Mouse (Mus musculus) MEL (cell line): ENCODE measurements around the gene Cnot11. TPM values are rescaled to one million over a fixed set of nuclear protein-coding genes. Genes with fewer than 3 reads are reported as not detected.

Source experiments
- DNase-seq: peaks from one replicate; pipeline ENCODE4 v3.0.0; 2011; ENCODE audit warnings: low read depth, low spot score
- H3K27ac ChIP-seq: 2 replicates; pipeline ENCODE4 v1.5.1; 2012; ENCODE audit warnings: low read depth, mild to moderate bottlenecking, control low read depth, low read length, moderate library complexity; ENCODE audit not compliant: control insufficient read depth
- H3K27me3 ChIP-seq, 2 experiments: fragments of 150-350 bp in 1 of 2; sonication (generic) in 1 of 2; 2 replicates each; pipeline ENCODE4 v1.6.1; 2012; ENCODE audit warnings: low read length in 2 of 2, mild to moderate bottlenecking in 2 of 2, improper control_type of control experiment in 1 of 2, moderate library complexity in 1 of 2; ENCODE audit not compliant: insufficient read depth in 2 of 2, control insufficient read depth in 1 of 2
- H3K36me3 ChIP-seq, 2 experiments: 2 replicates each; pipeline ENCODE4 v1.6.1; 2012 to 2014; ENCODE audit warnings: low read length in 2 of 2, improper control_type of control experiment in 1 of 2, inconsistent platforms in 1 of 2, mild to moderate bottlenecking in 1 of 2; ENCODE audit not compliant: insufficient read depth in 2 of 2, control insufficient read depth in 1 of 2
- H3K4me1 ChIP-seq, 2 experiments: fragments of 150-350 bp in 1 of 2; sonication (generic) in 1 of 2; 2 replicates each; pipeline ENCODE4 v1.6.1; 2012; ENCODE audit warnings: low read length in 2 of 2, improper control_type of control experiment in 1 of 2, mild to moderate bottlenecking in 1 of 2; ENCODE audit not compliant: insufficient read depth in 2 of 2, control insufficient read depth in 1 of 2
- H3K4me3 ChIP-seq, 2 experiments: fragments of 150-350 bp in 1 of 2; sonication (generic) in 1 of 2; 2 replicates each; pipeline ENCODE4 v1.5.1; 2012; ENCODE audit warnings: low read depth in 2 of 2, low read length in 2 of 2, mild to moderate bottlenecking in 2 of 2, moderate library complexity in 2 of 2, control low read depth in 1 of 2, improper control_type of control experiment in 1 of 2; ENCODE audit not compliant: control insufficient read depth in 1 of 2, insufficient read depth in 1 of 2
- H3K79me2 ChIP-seq: 2 replicates; pipeline ENCODE4 v1.6.1; 2012; ENCODE audit warnings: mild to moderate bottlenecking, low read length, moderate library complexity; ENCODE audit not compliant: control insufficient read depth, poor library complexity, insufficient read depth
- H3K9ac ChIP-seq: 2 replicates; pipeline ENCODE4 v1.6.1; 2012; ENCODE audit warnings: low read depth, mild to moderate bottlenecking, control low read depth, low read length, moderate library complexity; ENCODE audit not compliant: control insufficient read depth, poor library complexity, severe bottlenecking
- H3K9me3 ChIP-seq: fragments of 150-350 bp; sonication (generic); replicated peaks from 2 replicates; pipeline ENCODE4 v1.6.1; 2012; ENCODE audit warnings: mild to moderate bottlenecking, low read length, improper control_type of control experiment, moderate library complexity; ENCODE audit not compliant: insufficient read depth
- E2F4 ChIP-seq: IDR thresholded peaks from 2 replicates; pipeline ENCODE4 v1.6.1; 2011; ENCODE audit warnings: low read depth, low read length, improper control_type of control experiment, borderline replicate concordance
- ELF1 ChIP-seq: IDR thresholded peaks from 2 replicates; pipeline ENCODE4 v1.6.1; 2014; ENCODE audit warnings: low read depth, mild to moderate bottlenecking, inconsistent platforms, low read length, improper control_type of control experiment, moderate library complexity
- GATA1 ChIP-seq: IDR thresholded peaks from 2 replicates; pipeline ENCODE4 v1.6.1; 2011; ENCODE audit warnings: low read depth, low read length, improper control_type of control experiment
- KAT2A ChIP-seq: conservative IDR thresholded peaks from 2 replicates; pipeline ENCODE4 v1.6.1; 2012; ENCODE audit warnings: low read depth, low read length, improper control_type of control experiment, inconsistent platforms
- MAX ChIP-seq: IDR thresholded peaks from 2 replicates; pipeline ENCODE4 v1.6.1; 2011; ENCODE audit warnings: low read length, improper control_type of control experiment
- MYB ChIP-seq: IDR thresholded peaks from 2 replicates; pipeline ENCODE4 v1.6.1; 2011; ENCODE audit warnings: mild to moderate bottlenecking, low read depth, low read length, improper control_type of control experiment
- MYC ChIP-seq: IDR thresholded peaks from 2 replicates; pipeline ENCODE4 v1.6.1; 2011; ENCODE audit warnings: low read depth, mild to moderate bottlenecking, low read length, improper control_type of control experiment, moderate library complexity
- NELFE ChIP-seq: IDR thresholded peaks from 2 replicates; pipeline ENCODE4 v1.6.1; 2011; ENCODE audit warnings: low read depth, low read length, improper control_type of control experiment
- NRF1 ChIP-seq: IDR thresholded peaks from 2 replicates; pipeline ENCODE4 v1.6.1; 2014; ENCODE audit warnings: low read depth, mild to moderate bottlenecking, inconsistent platforms, low read length, improper control_type of control experiment, moderate library complexity; ENCODE audit not compliant: poor library complexity, insufficient read depth, severe bottlenecking
- POLR2AphosphoS2 ChIP-seq: IDR thresholded peaks from 2 replicates; pipeline ENCODE4 v1.6.1; 2011; ENCODE audit warnings: low read length, improper control_type of control experiment
- RAD21 ChIP-seq: IDR thresholded peaks from 2 replicates; pipeline ENCODE4 v1.6.1; 2011; ENCODE audit warnings: mild to moderate bottlenecking, low read depth, low read length, improper control_type of control experiment
- SIN3A ChIP-seq: IDR thresholded peaks from 2 replicates; pipeline ENCODE4 v1.6.1; 2012; ENCODE audit warnings: low read length, improper control_type of control experiment, inconsistent platforms
- TAL1 ChIP-seq: IDR thresholded peaks from 2 replicates; pipeline ENCODE4 v1.6.1; 2012; ENCODE audit warnings: mild to moderate bottlenecking, inconsistent platforms, low read length, moderate library complexity, mixed read lengths
- TBP ChIP-seq: IDR thresholded peaks from 2 replicates; pipeline ENCODE4 v1.8.0; 2011; ENCODE audit warnings: low read depth, low read length, improper control_type of control experiment
- TCF12 ChIP-seq: IDR thresholded peaks from 2 replicates; pipeline ENCODE4 v1.6.1; 2014; ENCODE audit warnings: low read depth, mild to moderate bottlenecking, inconsistent platforms, low read length, improper control_type of control experiment, moderate library complexity
- ZC3H11A ChIP-seq: IDR thresholded peaks from 2 replicates; pipeline ENCODE4 v1.6.1; 2012; ENCODE audit warnings: low read depth, mild to moderate bottlenecking, inconsistent platforms, low read length, improper control_type of control experiment
- ZNF384 ChIP-seq: IDR thresholded peaks from 2 replicates; pipeline ENCODE4 v1.6.1; 2012; ENCODE audit warnings: low read depth, mild to moderate bottlenecking, inconsistent platforms, low read length, improper control_type of control experiment
- polyA plus RNA-seq, 2 experiments: library from polyadenylated mRNA; stranded (reverse) in 1 of 2; unstranded in 1 of 2; fragments of >175 nt in 1 of 2; fragments of >200 nt in 1 of 2; gene quantifications; 2 replicates each; pipeline versions ENCODE4 v1.2.1 to v1.2.4; 2012; ENCODE audit warnings: low replicate concordance in 2 of 2, low read depth in 1 of 2; ENCODE audit not compliant: insufficient read length in 2 of 2, insufficient read depth in 1 of 2, missing spikeins in 1 of 2
- total RNA-seq: library from RNA; depleted of rRNA; stranded (reverse); fragments of 300-350 nt; gene quantifications from 2 replicates; pipeline ENCODE4 v1.2.3, GENCODE M21; 2012

Gene Cnot11
- total and polyA plus RNA-seq, 3 experiments: 20.0 to 46.0 (median 37.9) TPM

DNA sequence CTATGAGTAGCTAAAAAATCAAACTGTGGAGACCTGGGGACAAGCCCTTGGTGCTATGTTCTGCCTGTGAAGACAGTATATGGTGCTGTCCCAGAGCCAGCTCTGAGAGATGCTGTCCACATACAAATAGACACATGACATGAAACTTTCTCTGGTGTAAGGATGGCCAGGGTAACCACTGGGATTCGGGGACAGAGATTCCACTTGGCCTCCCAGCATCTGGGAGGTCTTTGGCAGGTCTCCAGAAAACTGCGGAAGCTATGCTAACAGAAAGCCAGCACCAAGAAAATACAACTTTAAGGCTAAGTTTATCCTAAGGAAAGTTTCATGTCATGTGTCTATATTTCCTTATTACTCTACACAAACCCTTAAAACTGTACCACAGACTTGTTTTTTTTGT, 15.0 kb downstream of the Cnot11 start:
- no peak for TF ChIP-seq POLR2AphosphoS2
- TF ChIP-seq GATA1: no peak
- no peak for TF ChIP-seq TAL1
- TF ChIP-seq MYB: no peak
- no peak for TF ChIP-seq ELF1
- TF ChIP-seq RAD21: no peak
- no peak for TF ChIP-seq E2F4
- no peak for TF ChIP-seq NRF1
- TF ChIP-seq ZNF384: no peak
- no peak for TF ChIP-seq SIN3A
- DNase-seq: no peak
- no peak overlapping the region for H3K4me3 ChIP-seq
- H3K36me3 ChIP-seq: peaks cover 7 to 26% of the 10 kb centered on the region in 2 experiments
- no peaks in the 10 kb centered on the region for H3K9me3 ChIP-seq
- H3K27ac ChIP-seq: no peak overlapping the region
- no peak overlapping the region for H3K9ac ChIP-seq
- H3K4me1 ChIP-seq: no peaks in the 10 kb centered on the region
- no peaks in the 10 kb centered on the region for H3K27me3 ChIP-seq
- H3K79me2 ChIP-seq: no peaks in the 10 kb centered on the region

DNA sequence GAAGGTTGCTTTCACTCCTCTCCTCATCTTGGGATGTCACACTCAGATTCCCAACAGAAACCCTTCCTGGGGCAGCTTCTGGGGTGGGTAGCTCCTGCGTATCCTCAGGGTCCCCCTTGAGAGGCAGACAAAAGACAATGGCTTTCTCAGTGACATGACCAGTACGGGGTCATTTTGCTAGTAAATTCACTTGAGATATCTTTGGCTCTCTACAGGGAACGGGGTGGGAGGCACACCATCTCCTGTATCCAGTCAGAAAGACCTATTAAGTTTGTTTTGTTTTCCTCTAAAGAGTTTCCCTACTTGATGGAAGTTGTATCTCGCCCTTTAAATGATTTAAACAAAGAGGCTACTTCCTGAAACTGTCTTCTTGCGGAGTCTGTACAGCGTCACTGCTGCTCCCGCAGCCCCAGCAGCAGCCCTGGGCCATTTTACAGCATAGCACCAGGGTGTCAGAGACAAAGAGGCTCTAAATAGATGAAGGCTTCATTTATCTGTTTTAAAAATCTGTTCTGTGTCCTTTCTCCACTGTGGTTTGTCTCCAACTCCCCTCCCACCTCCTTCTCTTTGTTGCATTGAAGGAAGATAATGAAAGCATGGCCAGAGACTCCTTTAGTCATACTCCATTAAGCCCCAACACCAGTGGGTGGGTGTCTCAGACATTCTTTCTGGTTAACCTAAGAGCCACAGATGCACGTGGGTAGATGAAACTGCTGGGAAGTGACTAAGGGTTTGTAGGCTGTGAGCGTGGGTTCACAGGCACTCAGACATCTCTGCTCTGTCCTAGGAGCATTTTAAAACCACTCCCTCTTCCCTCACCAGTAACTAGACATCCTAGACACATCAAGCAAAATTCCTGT, 21.0 kb downstream of the Cnot11 start:
- peaks cover 0 to 43% of the 10 kb centered on the region in 2 experiments for H3K36me3 ChIP-seq
- no peaks in the 10 kb centered on the region for H3K9me3 ChIP-seq
- H3K9ac ChIP-seq: no peak overlapping the region
- H3K79me2 ChIP-seq: no peaks in the 10 kb centered on the region
- no peak for DNase-seq
- no peaks in the 10 kb centered on the region for H3K27me3 ChIP-seq
- H3K4me3 ChIP-seq: no peak overlapping the region
- H3K27ac ChIP-seq: no peak overlapping the region
- no peak for TF ChIP-seq NELFE
- no peak for TF ChIP-seq KAT2A
- TF ChIP-seq ZC3H11A: no peak
- no peak for TF ChIP-seq TCF12
- no peak for TF ChIP-seq GATA1
- TF ChIP-seq TBP: no peak
- TF ChIP-seq MAX: no peak
- TF ChIP-seq SIN3A: no peak
- TF ChIP-seq MYC: no peak
- no peaks in the 10 kb centered on the region for H3K4me1 ChIP-seq
